Mouse (Mus musculus): ENCODE measurements at regions not wholly inside any gene's neighbourhood (a gene's known extent, or its start where the extent isn't known, plus 50 kb on each side); places are given as distances from the start of the nearest gene placed in this dataset.

DNA sequence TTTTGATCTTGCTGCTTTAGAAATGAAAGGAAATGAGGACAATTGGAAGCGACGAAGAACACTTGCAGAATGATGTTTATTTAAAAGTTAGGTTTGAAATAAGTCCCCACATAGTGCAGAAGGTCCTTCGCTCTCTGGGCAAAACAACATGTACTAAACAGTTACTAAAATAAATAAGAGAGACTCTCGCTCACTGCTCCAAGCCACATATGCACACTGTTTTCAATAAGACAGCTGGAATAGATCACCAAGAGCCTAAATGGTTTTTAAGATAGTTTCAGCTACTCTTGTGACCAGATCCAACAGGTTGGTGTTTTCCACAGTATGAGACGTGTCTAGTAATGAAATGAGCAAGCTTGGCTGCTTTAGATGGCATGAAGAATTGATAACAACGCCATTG is 367.2 kb upstream of the BC052040 start:
- no peak for DNase-seq (ENCODE audit: extremely low spot score in 1 of 2, low spot score in 2 of 2)
- intact Hi-C loops (cut with DNase I): no loop called here

DNA sequence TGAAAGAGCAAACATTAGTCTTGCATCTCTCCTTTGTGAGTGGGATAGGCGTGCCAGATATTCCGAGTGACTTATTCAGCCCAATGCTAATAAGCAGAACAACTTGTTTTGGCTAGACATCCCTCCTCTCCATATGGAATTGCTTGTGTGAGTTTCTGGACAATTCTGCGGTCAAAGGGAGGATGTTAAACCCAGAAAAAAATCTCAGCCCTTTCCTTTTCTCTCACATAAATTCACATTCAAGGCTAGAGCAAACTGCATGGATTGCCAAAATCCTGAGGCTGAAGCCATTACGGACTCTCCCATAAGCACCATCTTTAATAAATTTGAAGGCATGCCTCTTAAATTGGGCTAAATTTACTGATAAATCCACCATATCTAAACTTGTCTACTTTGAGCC is 351.5 kb upstream of the BC052040 start:
- DNase-seq (ENCODE audit: extremely low spot score in 1 of 2, low spot score in 2 of 2): no peak
- intact Hi-C loops (cut with DNase I): no loop called here

DNA sequence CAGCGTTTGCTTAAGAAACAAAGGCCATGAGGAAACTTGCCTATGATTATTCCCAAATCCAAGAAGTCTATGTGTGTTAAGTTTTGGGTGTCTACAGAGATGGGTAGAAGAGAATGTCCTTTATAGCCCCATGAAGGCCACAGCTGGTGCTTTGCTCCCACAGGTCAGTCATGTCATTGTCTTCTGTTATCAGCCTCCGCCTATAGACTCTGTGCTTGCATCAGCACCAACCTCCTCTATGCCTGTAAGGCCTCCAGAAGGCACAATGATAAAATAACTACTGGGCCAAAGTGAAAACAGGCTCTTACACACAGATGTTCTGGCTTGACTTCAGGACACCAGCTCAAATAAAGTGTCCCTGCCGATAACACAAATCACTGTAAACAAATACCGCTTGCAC is 333.8 kb upstream of the BC052040 start:
- DNase-seq (ENCODE audit: extremely low spot score in 1 of 2, low spot score in 2 of 2): no peak

DNA sequence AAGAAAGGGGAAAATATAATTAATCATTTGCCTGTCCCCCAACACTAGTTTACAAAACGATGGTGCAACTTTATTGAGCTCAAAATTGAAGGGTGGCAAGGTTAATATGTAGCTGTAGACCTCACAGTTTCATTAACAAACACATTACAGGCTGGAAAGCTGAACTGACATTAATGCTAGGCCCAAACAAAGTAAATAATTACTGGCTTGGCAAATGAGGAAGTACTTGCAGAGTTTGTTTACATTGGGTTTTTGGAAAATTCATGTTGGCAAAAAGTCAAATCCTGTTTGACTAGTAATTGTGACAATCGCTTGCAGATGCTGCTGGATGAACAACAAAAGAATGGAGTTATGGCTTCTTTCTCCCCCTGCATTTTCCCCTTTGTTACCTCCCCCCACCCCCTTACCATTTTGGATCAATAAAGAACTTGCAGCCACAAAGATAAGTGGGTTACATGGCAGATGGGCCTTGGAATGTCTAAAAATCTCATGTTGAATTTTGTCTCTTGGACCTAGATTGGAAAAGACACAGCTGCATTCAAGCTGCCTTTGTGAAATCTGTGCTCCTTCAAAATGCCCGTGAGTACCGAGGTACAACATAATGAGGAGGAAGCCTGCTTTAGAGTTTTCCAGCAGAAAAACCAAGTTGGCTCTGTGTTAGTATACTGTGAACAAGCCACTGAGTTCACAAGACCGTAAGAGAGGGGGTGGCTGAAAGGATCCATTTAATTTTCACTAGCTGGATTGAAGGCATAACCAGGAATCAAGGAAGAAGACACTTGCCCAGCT is 331.3 kb upstream of the BC052040 start:
- intact Hi-C loops (cut with DNase I): no loop called here
- no peak for DNase-seq (ENCODE audit: extremely low spot score in 1 of 2, low spot score in 2 of 2)

More for the DNA sequence above, 333.8 kb upstream of the BC052040 start:
- intact Hi-C loops (cut with DNase I): no loop called here

DNA sequence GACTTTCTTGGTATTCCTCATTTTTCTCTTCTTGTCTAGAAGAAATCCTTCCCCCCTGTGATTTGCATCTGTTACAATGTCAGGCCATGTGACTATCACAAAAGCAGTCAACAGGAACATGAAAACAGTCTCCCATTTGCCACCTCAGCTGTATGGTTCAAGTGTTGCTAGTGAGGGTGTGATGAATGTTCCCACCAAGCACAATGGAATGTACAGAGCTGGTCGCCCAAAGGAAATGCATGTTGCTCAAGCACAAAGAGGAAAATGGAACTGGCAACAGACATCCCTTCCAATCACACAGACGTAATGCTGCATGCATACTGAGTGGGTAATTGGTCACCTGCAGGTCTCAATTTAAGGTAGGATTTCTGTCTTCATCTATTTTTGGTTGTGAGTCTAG is 324.1 kb upstream of the BC052040 start:
- no peak for DNase-seq (ENCODE audit: extremely low spot score in 1 of 2, low spot score in 2 of 2)
- intact Hi-C loops (cut with DNase I): no loop called here

DNA sequence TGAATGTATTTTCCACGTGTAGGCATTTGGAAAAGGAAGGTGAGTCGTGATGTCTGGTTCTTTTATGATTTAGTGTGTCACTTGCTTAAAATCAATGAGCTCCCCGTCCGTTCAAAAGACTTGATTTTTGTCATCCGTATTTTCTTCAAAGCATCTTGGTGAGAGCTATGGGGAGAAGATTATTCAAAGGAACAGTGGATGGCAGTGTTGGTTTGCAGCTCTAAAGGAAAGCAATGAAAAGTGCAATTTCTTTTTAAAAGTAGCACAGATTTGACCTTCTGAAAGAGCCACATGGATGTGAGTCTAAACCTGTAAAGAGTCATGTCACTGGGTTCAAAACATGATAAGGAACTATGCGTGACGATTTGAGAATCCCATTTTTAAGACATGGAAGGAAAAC is 313.3 kb upstream of the BC052040 start:
- DNase-seq (ENCODE audit: extremely low spot score in 1 of 2, low spot score in 2 of 2): no peak
- intact Hi-C loops (cut with DNase I): loop anchor here (5.0 to 10.0 kb wide), 3 partner anchors 587 to 837 kb away; partner anchors contain the start of gene Meis2

DNA sequence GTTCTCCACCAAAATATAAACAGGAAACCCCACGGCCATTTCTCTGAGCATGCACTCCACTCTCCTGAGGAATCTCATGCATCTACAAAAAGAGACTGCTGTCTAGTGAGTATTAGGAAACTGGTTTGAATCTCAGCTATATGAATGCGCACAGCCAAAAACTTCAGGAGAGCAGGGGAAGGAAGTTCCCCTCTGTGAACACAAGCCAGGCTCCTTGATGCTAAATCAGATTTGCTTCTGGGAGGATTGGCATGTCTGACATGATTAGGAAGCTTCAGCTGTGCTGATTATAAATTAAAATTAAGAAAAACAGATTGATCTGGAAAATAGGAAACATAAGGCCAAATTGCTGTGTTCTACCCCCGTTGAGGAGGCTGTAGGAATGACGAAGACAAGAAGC is 304.1 kb upstream of the BC052040 start:
- no peak for DNase-seq (ENCODE audit: extremely low spot score in 1 of 2, low spot score in 2 of 2)
- intact Hi-C loops (cut with DNase I): no loop called here

DNA sequence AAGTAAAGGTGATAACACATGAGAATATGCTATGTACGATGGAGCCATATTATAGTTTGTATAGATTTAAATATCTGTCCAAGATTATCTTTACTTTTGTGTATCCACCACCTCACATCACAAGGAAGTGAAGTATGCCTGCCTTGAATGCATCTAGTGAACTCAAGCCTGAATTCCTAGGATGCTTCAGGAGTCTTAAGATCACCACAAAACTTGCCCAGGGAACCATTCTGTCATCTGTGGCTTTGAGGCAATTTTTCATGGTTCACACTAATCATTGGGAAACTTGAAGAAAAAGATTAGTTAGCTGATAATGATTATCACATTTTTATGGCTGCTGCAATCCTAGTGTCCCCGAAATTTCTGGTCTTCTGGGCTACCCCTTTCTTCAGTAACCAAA is 288.5 kb upstream of the BC052040 start:
- intact Hi-C loops (cut with DNase I): no loop called here
- DNase-seq (ENCODE audit: extremely low spot score in 1 of 2, low spot score in 2 of 2): no peak

DNA sequence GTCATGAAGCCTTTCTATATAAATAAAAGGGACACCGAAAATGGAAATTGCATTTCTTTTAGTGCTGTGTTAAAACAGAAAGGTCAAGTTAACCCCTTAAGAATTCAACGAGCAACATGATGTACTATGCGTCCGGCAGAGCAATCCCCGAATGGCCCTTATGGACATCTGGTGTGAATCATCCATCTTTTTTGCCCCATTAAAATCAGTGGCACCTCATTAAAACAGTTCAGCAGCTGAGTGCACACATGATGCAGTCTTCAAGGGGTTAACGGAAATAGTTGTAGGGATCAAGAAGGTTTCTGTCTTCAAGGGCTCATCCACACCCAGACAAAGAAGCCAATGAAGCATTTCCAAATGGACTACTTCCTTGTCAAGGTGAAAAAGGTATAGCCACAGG is 284.1 kb upstream of the BC052040 start:
- no peak for DNase-seq (ENCODE audit: extremely low spot score in 1 of 2, low spot score in 2 of 2)
- intact Hi-C loops (cut with DNase I): no loop called here

DNA sequence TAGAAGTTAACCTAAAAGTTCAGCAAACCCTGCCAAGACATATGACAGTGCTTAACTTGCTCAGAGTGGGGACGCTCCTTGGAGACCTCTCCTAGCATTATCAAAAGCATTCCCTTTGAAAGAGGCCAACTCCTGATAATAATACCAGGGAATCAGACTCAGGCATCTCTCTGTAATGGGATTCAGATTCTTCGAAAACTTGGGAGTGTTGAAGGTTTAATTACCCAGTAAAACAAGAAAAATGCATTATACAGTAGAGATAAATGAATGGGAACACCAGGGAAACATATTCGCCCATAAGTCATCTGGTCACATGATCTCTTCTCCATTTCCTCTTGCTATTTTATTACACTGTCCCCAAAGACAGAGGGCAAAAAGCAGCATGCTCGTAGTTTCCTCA is 274.3 kb upstream of the BC052040 start:
- DNase-seq (ENCODE audit: extremely low spot score in 1 of 2, low spot score in 2 of 2): no peak
- intact Hi-C loops (cut with DNase I): no loop called here

DNA sequence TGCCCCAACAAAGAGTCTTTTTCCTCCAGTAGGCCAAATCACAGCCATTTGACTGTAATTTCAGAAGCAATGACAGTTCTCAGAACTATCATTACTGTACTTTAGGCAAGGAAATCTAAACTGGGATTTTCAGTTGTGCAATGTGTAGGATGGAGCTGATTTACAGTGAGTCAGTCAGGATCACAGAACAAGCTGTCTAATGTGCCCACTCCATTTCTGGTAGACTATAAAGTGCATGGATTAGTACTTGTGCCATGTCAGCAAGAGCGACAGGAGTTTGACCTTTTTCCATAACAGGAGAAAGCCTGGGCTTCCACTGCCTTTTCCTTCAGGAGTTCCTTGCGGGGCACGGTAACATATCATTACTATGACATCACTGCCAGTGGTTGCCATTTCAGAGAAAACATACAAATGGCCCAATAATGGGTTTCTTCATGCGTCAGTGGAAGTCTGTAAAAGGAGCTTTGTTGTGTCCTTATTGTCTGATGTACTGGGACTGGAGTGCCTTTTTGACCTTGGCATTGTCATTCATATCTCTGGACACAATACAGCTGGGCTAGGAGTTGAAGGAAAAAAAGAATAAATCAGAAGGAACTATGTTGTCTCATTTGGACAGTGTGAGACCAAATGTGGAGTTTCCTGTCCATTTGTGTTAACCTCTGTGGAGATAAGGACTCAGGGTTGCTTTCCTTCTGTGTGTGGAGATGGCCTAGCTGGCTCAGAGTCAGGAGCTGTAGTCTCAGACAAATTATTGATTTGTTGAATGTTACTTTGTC is 271.5 kb upstream of the BC052040 start:
- intact Hi-C loops (cut with DNase I): no loop called here
- no peak for DNase-seq (ENCODE audit: extremely low spot score in 1 of 2, low spot score in 2 of 2)

DNA sequence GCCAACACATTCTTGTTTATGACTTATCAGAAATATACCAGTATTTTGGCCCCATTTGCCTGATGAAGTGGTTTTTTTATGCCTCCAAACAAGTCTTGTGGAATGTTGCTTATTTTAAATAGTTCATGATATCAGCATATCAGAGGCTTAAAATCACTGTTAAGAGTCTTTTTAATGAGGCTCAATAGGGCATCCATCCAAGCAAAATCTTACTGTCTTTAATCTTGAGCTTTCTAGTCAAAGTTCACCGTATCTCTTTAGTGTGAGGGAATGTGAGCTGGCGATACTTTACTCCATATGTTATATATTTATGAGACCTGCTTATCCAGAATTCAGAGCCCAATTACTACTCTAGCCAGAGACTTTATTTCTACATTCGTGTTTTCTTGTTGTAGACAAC is 263.0 kb upstream of the BC052040 start:
- DNase-seq (ENCODE audit: extremely low spot score in 1 of 2, low spot score in 2 of 2): no peak
- intact Hi-C loops (cut with DNase I): no loop called here

DNA sequence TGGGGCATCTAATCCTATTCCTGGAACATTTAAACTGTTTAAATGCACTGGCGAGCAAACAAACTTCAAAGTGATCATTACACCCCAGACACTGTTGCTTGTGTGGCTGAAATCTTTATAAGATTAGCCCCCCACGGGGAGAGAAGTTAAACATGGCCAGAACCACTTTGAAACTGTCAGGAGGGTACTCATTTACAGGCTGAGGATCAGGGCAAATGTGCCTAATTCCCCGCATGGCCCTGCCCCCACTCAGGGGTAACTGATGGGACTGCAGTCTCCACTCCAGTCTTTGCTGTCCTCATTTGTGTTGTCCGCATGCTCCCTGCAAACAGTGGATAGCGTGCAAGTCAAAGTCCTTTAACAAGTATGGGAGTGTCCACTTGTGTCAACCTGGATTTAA is 258.9 kb upstream of the BC052040 start:
- DNase-seq (ENCODE audit: extremely low spot score in 1 of 2, low spot score in 2 of 2): no peak
- intact Hi-C loops (cut with DNase I): no loop called here

DNA sequence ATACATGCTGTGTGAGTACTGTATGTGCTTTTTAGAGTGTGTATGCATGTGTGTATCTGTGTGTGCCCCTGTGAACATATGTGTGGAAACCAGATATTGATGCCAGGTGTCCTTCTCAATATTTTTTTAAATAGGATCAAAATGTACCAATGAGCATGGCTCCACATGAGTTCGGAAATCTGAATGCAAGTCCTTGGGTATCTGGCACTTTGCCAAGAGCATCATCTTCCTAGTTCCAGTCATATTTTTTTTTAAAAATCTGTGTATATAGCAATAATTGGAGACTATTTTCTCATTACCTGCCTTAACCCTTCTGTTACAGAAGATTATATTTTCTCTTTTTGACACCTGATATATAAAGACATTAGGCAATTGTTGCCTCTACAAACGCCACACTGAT is 255.0 kb upstream of the BC052040 start:
- intact Hi-C loops (cut with DNase I): no loop called here
- no peak for DNase-seq (ENCODE audit: extremely low spot score in 1 of 2, low spot score in 2 of 2)

DNA sequence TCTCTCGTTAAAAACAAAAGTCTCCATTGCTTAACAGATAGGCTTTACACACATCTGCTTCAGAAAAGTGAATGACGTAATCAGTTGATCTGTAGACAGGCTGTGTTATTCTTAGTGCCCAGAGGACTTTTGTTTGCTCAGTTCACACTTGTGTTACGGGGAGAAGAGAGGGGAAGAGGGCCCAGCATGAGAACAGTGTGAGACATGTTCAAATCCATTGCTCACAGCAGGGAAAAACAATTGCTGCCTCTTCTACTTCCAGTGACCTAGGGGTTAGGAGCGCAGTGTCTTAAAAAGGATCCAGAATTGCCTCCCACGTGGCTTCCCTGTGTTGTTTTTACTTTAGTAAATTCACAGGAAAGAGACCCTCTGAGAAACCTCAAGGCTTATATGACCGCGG is 243.3 kb upstream of the BC052040 start:
- intact Hi-C loops (cut with DNase I): no loop called here
- no peak for DNase-seq (ENCODE audit: extremely low spot score in 1 of 2, low spot score in 2 of 2)

DNA sequence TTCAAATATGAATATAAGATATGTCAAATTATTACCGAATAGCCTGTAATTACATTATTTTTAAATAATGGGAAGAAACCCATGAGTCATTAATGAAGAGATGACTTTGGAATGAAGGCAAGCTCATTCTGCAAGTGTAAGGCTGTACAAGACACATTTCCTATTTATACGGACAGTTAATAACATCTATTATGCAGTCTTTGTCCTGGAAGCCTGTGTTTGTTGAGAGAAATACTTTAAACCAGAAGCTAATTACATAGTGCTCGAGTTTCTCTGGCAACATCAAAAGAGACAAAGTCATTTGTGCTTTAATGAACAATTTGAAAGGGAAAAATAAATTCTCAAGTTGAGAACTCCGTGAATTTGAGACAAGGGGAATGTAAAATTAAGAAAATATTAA is 242.5 kb upstream of the BC052040 start:
- intact Hi-C loops (cut with DNase I): no loop called here
- no peak for DNase-seq (ENCODE audit: extremely low spot score in 1 of 2, low spot score in 2 of 2)

DNA sequence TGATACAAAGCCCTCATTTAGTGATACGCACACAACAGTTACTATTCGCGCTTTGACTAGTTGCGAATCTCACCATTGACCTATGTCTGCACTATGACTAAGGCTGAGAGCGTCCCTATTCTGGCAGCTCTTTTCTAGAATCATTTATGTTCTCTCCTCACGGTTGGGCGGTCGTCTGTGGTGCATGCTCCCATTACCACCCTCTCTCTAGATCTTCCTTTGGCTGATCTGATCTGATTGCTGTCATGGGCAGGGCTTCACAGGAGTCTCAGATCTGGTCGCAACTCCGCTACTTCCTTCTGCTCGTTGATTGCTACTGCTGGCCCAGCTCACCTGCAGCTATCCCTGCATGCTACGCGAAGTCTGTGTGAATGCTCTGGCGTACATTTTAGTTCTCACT is 239.2 kb upstream of the BC052040 start:
- no peak for DNase-seq (ENCODE audit: extremely low spot score in 1 of 2, low spot score in 2 of 2)
- intact Hi-C loops (cut with DNase I): no loop called here

DNA sequence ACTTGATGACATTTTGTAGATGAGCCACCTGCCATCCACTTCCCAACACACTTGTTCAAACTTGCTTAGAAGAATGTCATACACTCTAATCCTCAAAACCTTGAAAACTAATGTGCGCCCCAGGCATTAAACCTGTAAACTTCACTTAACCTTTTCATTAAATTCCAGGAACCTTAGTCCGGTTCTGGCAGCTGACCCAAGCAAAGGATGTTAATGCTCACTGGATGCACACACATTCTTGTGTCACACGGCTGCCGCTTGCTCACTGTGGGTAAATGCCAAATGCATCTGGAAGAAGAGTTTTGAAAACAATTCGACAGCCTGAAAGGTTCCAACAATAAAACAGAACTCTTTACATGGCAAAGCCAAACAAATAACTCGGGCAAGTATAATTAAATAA is 235.0 kb upstream of the BC052040 start:
- no peak for DNase-seq (ENCODE audit: extremely low spot score in 1 of 2, low spot score in 2 of 2)
- intact Hi-C loops (cut with DNase I): no loop called here

DNA sequence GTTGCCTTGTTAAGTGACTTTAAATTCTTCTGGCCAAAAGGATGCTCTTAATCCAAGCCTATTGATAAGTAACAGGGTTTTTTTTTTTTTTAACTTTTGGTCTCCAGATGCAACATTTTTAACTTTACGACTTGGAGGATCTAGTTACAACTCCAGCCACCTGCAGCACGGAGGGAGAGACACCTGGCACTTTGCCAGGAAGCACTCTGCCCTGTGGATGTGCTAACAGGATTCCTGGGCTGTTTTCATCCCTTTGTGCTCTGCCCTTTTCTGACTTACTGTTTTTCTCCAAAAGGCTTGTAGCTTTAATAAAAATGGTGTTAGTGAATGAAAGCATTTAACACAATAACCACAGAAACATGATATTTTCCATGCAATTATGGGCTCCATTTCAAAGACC is 233.3 kb upstream of the BC052040 start:
- DNase-seq (ENCODE audit: extremely low spot score in 1 of 2, low spot score in 2 of 2): peak in 1 of 2 experiments; percentile 17
- intact Hi-C loops (cut with DNase I): no loop called here

DNA sequence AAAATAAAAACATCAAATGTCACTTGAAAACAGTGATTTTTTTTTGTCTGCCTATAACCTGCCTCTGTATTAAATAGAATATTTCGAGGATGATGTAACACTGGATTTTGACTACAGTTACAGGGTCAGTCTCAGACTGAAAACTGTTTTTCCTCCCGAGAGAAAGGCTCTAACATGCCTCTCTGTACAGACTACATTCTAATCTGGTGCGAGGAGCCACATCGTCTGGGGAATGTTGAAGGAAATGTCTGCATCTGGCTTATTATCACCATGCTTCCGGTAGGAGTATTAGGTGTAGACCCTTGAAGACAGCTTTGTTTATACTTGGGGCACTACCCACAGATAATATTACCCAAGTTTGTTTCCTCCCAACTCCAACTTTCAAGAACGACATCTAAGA is 210.4 kb upstream of the BC052040 start:
- intact Hi-C loops (cut with DNase I): no loop called here
- DNase-seq (ENCODE audit: extremely low spot score in 1 of 2, low spot score in 2 of 2): no peak
